Mouse (Mus musculus) stomach, embryonic 14.5 days (tissue): ENCODE data around the gene Dok5. TPM values are rescaled to one million over a fixed set of nuclear protein-coding genes. Genes with fewer than 3 reads are reported as not detected.

ENCODE experiments used
- ATAC-seq: fragments of 200-750 bp; cut with Nextera tagmentation; 2 replicates; pipeline ENCODE4 v1.8.0; 2017; ENCODE audit warnings: low read depth, moderate TSS enrichment; ENCODE audit not compliant: insufficient number of reproducible peaks, insufficient read depth, low FRiP score
- H3K27ac ChIP-seq: fragments of 300-500 bp; sonication (generic); 2 replicates; pipeline ENCODE4 v1.5.1; 2014; ENCODE audit warnings: mild to moderate bottlenecking, low read length, moderate library complexity, mixed read lengths
- H3K27me3 ChIP-seq: fragments of 300-500 bp; sonication (generic); 2 replicates; pipeline ENCODE4 v1.6.1; 2014; ENCODE audit warnings: low read length, control low read depth, mixed read lengths; ENCODE audit not compliant: control insufficient read depth, insufficient read depth
- H3K36me3 ChIP-seq: fragments of 300-500 bp; sonication (generic); 2 replicates; pipeline ENCODE4 v1.6.1; 2014; ENCODE audit warnings: mild to moderate bottlenecking, control low read depth, low read length, moderate library complexity, mixed read lengths; ENCODE audit not compliant: control insufficient read depth, insufficient read depth
- H3K4me1 ChIP-seq: fragments of 300-500 bp; sonication (generic); 2 replicates; pipeline ENCODE4 v1.6.1; 2014; ENCODE audit warnings: low read length, control low read depth, mixed read lengths; ENCODE audit not compliant: control insufficient read depth, insufficient read depth
- H3K4me2 ChIP-seq: fragments of 300-500 bp; sonication (generic); replicated peaks from 2 replicates; pipeline ENCODE4 v1.6.1; 2014; ENCODE audit warnings: low read depth, low read length, control low read depth
- H3K4me3 ChIP-seq: fragments of 300-500 bp; sonication (generic); 2 replicates; pipeline ENCODE4 v1.5.1; 2014; ENCODE audit warnings: low read depth, low read length, control low read depth
- H3K9ac ChIP-seq: fragments of 300-500 bp; sonication (generic); replicated peaks from 2 replicates; pipeline ENCODE4 v1.6.1; 2014; ENCODE audit warnings: low read depth, mild to moderate bottlenecking, control low read depth, low read length, moderate library complexity, mixed read lengths
- H3K9me3 ChIP-seq: fragments of 300-500 bp; sonication (generic); 2 replicates; pipeline ENCODE4 v1.6.1; 2016; ENCODE audit warnings: low read depth, low read length, control low read depth; ENCODE audit not compliant: control insufficient read depth
- WGBS: fragments of 180-500 bp; shearing (Covaris S2); extraction: QIAGEN DNeasy Blood & Tissue Kit; methylation state at CpG from one replicate; pipeline ENCODE4 v1.1.7; 2014; 5-methylcytosine and 5-hydroxymethylcytosine counted together
- polyA plus RNA-seq: library from polyadenylated mRNA; unstranded; fragments of >200 nt; fragmentation: Nextera tagmentation; extraction: Ambion mirVana; gene quantifications from 2 replicates; pipeline ENCODE4 v1.2.1, GENCODE M21; 2014

The Dok5 gene
- polyA plus RNA-seq, 1 experiment from 2014 or later, result 2.6 TPM

GRCm38 (mm10) chr2:170915646-170916045 is 184.0 kb downstream of the Dok5 start:
- Histone ChIP-seq H3K27me3 (no peaks in the 10 kb centered on the region), H3K4me2 (no peak overlapping the region), H3K4me3 (no peak overlapping the region), H3K9me3 (no peaks in the 10 kb centered on the region), H3K27ac (no peak overlapping the region), H3K36me3 (no peaks in the 10 kb centered on the region), H3K4me1 (no peaks in the 10 kb centered on the region), H3K9ac (no peak overlapping the region)
- WGBS, result 94% methylated on average over 8 of the region's 8 CpGs
- ATAC-seq, result no peak

GRCm38 (mm10) chr2:170922260-170922659 is 190.7 kb downstream of the Dok5 start:
- Histone ChIP-seq H3K27me3 (no peaks in the 10 kb centered on the region), H3K36me3 (no peaks in the 10 kb centered on the region), H3K27ac (no peak overlapping the region), H3K4me3 (no peak overlapping the region), H3K4me2 (no peak overlapping the region), H3K9me3 (no peaks in the 10 kb centered on the region), H3K4me1 (no peaks in the 10 kb centered on the region), H3K9ac (no peak overlapping the region)
- ATAC-seq, result no peak
- WGBS, result 18% methylated on average over 3 of the region's 3 CpGs

- WGBS, result 89% methylated on average over 4 of the region's 4 CpGs
- H3K4me1 ChIP-seq, result no peaks in the 10 kb centered on the region
- no peaks in the 10 kb centered on the region for H3K36me3 ChIP-seq
- H3K27me3 ChIP-seq, result no peaks in the 10 kb centered on the region
- H3K9me3 ChIP-seq, result no peaks in the 10 kb centered on the region
- H3K4me2 ChIP-seq, result no peak overlapping the region
- no peak overlapping the region for H3K27ac ChIP-seq
- H3K9ac ChIP-seq, result no peak overlapping the region
- no peak overlapping the region for H3K4me3 ChIP-seq
- ATAC-seq, result no peak
Measured at GRCm38 (mm10) chr2:170924131-170924530, 192.5 kb downstream of the Dok5 start.

GRCm38 (mm10) chr2:170926237-170926636 is 194.6 kb downstream of the Dok5 start:
- ATAC-seq, result no peak
- no peaks in the 10 kb centered on the region for H3K9me3 ChIP-seq
- H3K4me2 ChIP-seq, result no peak overlapping the region
- H3K4me1 ChIP-seq, result no peaks in the 10 kb centered on the region
- no peak overlapping the region for H3K9ac ChIP-seq
- no peaks in the 10 kb centered on the region for H3K36me3 ChIP-seq
- no peak overlapping the region for H3K4me3 ChIP-seq
- H3K27me3 ChIP-seq, result no peaks in the 10 kb centered on the region
- no peak overlapping the region for H3K27ac ChIP-seq
- WGBS, result 60% methylated on average over 9 of the region's 9 CpGs

Other genes starting within 250 kb of the Dok5 start
- gene Pfdn4, start 235.4 kb upstream of the Dok5 start, polyA plus RNA-seq, result 83.4 and 86.2 TPM in 2 replicates
- gene Cyp24a1, start 234.7 kb upstream of the Dok5 start, polyA plus RNA-seq, result not detected in 2 replicates
- gene 4930470P17Rik, start 129.8 kb upstream of the Dok5 start, polyA plus RNA-seq, result not detected in 2 replicates